Comparison of ENCODE assay signal across 10 mouse cellular contexts in genomic region chr1:35405418-35405817, GRCm38 (mm10).
"Had no signal": no experiment of that assay in that cellular context is flagged by ENCODE, and none has a peak within 500 bp of the region (broad histone marks: within the 10 kb centered on the region; RNA-seq: fewer than 3 reads in every experiment).

No protein-coding gene starts in this region.

- DNase-seq: kidney, postnatal 10 days; liver; liver, embryonic 13.5 days; liver, postnatal 0 days; lung, postnatal 14 days; retina, postnatal 1 day; right cerebral cortex, postnatal 4 days; spleen, adult 18-20 months; thymus, adult 2 months; thymus, postnatal 25 days had no signal
